Mouse (Mus musculus) neural tube, embryonic 11.5 days (tissue): ENCODE results near the gene Mark3. TPM values are rescaled to one million over a fixed set of nuclear protein-coding genes. Genes with fewer than 3 reads are reported as not detected.
A peak's percentile ranks its signal among the peaks of the same experiment; 100 is the strongest.

Experiments
- ATAC-seq: fragments of 200-750 bp; cut with Nextera tagmentation; 2 replicates; pipeline ENCODE4 v1.8.0; 2017; ENCODE audit warnings: moderate number of reproducible peaks, mild to moderate bottlenecking, moderate TSS enrichment, moderate library complexity; ENCODE audit not compliant: insufficient read depth, low FRiP score, low TSS enrichment
- DNase-seq: peaks from one replicate; pipeline ENCODE4 v3.0.0-alpha.2; 2015; ENCODE audit warnings: low spot score
- H3K27ac ChIP-seq: fragments of 300-500 bp; sonication (generic); 2 replicates; pipeline ENCODE4 v1.5.1; 2014; ENCODE audit warnings: low read depth, mild to moderate bottlenecking, low read length
- H3K27me3 ChIP-seq: fragments of 300-500 bp; sonication (generic); 2 replicates; pipeline ENCODE4 v1.6.1; 2014; ENCODE audit warnings: mild to moderate bottlenecking, low read length, mixed read lengths; ENCODE audit not compliant: control insufficient read depth, insufficient read depth
- H3K36me3 ChIP-seq: fragments of 300-500 bp; sonication (generic); 2 replicates; pipeline ENCODE4 v1.6.1; 2014; ENCODE audit warnings: mild to moderate bottlenecking, low read length, moderate library complexity, mixed read lengths; ENCODE audit not compliant: control insufficient read depth, insufficient read depth
- H3K4me1 ChIP-seq: fragments of 300-500 bp; sonication (generic); 2 replicates; pipeline ENCODE4 v1.6.1; 2014; ENCODE audit warnings: low read length, mixed read lengths; ENCODE audit not compliant: control insufficient read depth, insufficient read depth
- H3K4me2 ChIP-seq: fragments of 300-500 bp; sonication (generic); 2 replicates; pipeline ENCODE4 v1.6.1; 2014; ENCODE audit warnings: low read depth, mild to moderate bottlenecking, moderate library complexity
- H3K4me3 ChIP-seq: fragments of 300-500 bp; sonication (generic); 2 replicates; pipeline ENCODE4 v1.5.1; 2014; ENCODE audit warnings: low read depth, low read length
- H3K9ac ChIP-seq: fragments of 300-500 bp; sonication (generic); 2 replicates; pipeline ENCODE4 v1.6.1; 2014; ENCODE audit warnings: mild to moderate bottlenecking, low read length
- H3K9me3 ChIP-seq: fragments of 300-500 bp; sonication (generic); 2 replicates; pipeline ENCODE4 v1.6.1; 2016; ENCODE audit warnings: low read length; ENCODE audit not compliant: control insufficient read depth
- WGBS: fragments of 180-500 bp; shearing (Covaris S2); extraction: QIAGEN DNeasy Blood & Tissue Kit; methylation state at CpG from one replicate; pipeline ENCODE4 v1.1.7; 2014; 5-methylcytosine and 5-hydroxymethylcytosine counted together
- polyA plus RNA-seq: library from polyadenylated mRNA; unstranded; fragments of >200 nt; fragmentation: Nextera tagmentation; extraction: Ambion mirVana; gene quantifications from 2 replicates; pipeline ENCODE4 v1.2.1, GENCODE M21; 2014

Gene Mark3
- polyA plus RNA-seq, 1 experiment from 2014 or later = 73.1 TPM

DNA sequence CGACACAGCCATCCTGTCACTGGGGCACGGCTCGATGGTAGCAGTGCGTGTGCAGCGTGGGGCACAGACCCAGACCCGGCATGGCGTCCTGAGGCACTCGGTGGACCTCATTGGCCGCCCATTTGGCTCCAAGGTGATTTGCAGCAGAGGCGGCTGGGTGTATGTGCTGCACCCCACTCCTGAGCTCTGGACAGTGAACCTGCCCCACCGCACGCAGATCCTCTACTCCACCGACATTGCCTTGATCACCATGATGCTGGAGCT lies 104.3 kb downstream of the Mark3 start:
- Histone ChIP-seq H3K9ac (peak overlapping the region; percentile 78), H3K36me3 (peaks cover 3% of the 10 kb centered on the region), H3K4me2 (peak overlapping the region; percentile 93), H3K27me3 (peaks cover 4% of the 10 kb centered on the region), H3K27ac (no peak overlapping the region), H3K9me3 (no peaks in the 10 kb centered on the region), H3K4me1 (peaks cover 16% of the 10 kb centered on the region), H3K4me3 (peak overlapping the region; percentile 93)
- 11% methylated on average over 13 of the region's 13 CpGs for WGBS
- DNase-seq (no peak), ATAC-seq (0 out of 2 replicates have a peak, but pooled peaks have one; percentile 8)

DNA sequence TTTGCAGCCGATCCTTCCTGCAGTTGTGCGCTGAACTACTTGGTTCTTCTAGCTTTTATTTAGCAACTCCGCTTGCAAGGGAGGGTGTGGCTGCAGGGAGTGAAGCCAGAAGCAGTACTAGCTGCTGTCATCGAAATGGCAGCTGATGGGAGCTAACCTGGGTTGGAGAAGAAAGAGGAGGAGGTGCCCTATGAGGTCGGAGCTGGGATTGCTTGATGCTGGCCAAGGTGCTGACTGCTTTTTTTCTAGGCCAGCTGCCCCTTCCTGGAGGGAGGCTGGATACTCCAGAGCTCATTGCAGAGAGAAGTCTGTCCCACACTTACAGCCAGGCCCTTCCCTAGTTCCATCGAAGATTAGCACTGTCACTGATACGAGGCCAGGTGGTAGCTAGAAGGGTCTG lies 104.7 kb downstream of the Mark3 start:
- Histone ChIP-seq H3K27me3 (peaks cover 2% of the 10 kb centered on the region), H3K4me3 (peak overlapping the region; percentile 93), H3K4me2 (peak overlapping the region; percentile 93), H3K9me3 (no peaks in the 10 kb centered on the region), H3K36me3 (peaks cover 3% of the 10 kb centered on the region), H3K27ac (no peak overlapping the region), H3K4me1 (peaks cover 16% of the 10 kb centered on the region), H3K9ac (peak overlapping the region; percentile 78)
- DNase-seq = no peak
- no peak for ATAC-seq
- 59% methylated on average over 7 of the region's 7 CpGs for WGBS

DNA sequence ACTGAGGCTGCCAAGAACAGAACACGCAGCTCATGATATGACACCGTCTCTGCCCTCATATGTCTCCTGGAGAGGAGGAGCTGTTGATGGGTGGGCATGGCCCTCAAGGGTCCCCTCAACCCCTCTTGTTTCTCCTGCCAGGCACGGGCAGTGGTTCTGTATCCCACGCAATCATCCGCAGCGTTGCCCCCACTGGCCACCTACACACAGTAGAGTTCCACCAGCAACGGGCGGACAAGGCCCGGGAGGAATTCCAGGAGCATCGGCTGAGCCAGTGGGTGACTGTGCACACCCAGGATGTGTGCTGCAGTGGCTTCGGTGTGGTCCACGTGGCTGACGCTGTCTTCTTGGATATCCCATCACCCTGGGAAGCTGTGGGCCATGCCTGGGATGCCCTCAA lies 106.3 kb downstream of the Mark3 start:
- peaks cover 16% of the 10 kb centered on the region for H3K4me1 ChIP-seq
- no peaks in the 10 kb centered on the region for H3K27me3 ChIP-seq
- H3K9me3 ChIP-seq = no peaks in the 10 kb centered on the region
- no peak overlapping the region for H3K4me3 ChIP-seq
- peaks cover 3% of the 10 kb centered on the region for H3K36me3 ChIP-seq
- H3K9ac ChIP-seq = no peak overlapping the region
- H3K4me2 ChIP-seq = no peak overlapping the region
- WGBS = 95% methylated on average over 13 of the region's 13 CpGs
- no peak for ATAC-seq
- no peak overlapping the region for H3K27ac ChIP-seq
- DNase-seq = no peak

DNA sequence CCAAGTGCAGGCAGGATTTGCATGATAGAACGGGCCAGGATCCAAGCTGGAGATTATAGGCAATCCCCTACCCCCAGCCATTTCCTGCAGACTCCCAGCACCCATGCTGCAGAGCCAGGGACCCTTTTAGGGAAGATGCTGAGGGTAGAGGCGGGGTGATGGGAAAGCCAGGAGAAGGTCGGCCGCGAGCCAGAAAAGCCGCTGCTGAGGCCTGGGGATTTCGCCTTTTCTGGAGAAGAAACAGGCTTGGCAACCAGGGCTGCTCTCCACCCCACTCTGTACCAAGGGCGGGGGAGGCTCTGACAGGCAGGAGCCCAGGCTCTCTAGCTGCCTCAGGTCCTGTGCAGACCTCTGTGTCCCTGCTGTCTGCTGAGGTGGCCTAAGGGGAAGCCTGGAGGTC lies 107.0 kb downstream of the Mark3 start:
- 95% methylated on average over 8 of the region's 8 CpGs for WGBS
- Histone ChIP-seq H3K9ac (no peak overlapping the region), H3K4me1 (peaks cover 16% of the 10 kb centered on the region), H3K9me3 (no peaks in the 10 kb centered on the region), H3K4me2 (no peak overlapping the region), H3K4me3 (no peak overlapping the region), H3K27me3 (no peaks in the 10 kb centered on the region), H3K27ac (no peak overlapping the region), H3K36me3 (peaks cover 3% of the 10 kb centered on the region)
- no peak for ATAC-seq
- no peak for DNase-seq

DNA sequence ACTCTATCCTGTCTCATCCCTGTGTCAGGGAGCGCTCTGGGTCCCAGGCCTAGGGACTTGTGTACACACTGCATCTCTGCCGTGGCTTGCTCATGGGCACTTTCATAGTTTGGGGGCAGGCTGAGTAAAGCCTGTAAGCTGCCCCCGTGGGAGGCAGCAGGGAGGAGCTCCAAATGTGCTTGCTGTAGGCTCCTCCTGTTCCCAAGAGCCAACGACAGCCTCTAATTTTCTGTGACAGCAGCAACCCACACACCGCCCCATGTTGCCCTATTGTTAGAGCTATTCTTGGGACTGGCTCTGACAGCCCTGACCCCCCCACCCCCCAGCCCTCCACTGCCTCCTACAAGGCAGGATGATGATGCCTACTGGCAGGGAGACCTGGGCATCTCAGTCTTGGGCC lies 107.7 kb downstream of the Mark3 start:
- Histone ChIP-seq H3K4me3 (no peak overlapping the region), H3K27ac (no peak overlapping the region), H3K4me1 (peaks cover 18% of the 10 kb centered on the region), H3K27me3 (no peaks in the 10 kb centered on the region), H3K9ac (no peak overlapping the region), H3K4me2 (no peak overlapping the region), H3K36me3 (peaks cover 3% of the 10 kb centered on the region), H3K9me3 (no peaks in the 10 kb centered on the region)
- DNase-seq = no peak
- 87% methylated on average over 5 of the region's 5 CpGs for WGBS
- ATAC-seq = no peak

DNA sequence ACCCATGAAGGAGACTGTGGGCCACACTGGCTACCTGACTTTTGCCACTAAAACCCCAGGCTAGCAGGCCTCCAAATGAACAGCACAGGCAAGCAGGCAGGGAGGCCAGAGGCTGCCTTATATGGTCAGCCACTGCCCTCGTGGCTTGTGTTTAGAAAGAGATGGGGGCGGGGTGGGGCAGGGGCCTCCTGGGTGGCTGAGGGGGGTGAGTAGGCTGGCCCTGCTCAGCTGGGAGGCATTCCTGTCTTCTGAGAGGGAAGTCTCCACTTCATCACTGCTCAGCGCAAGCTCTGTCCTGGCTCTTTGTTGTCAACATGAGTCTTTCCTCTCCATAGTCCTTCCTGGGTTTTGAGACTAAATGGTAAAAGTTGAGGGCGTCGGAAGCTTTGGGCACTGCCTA lies 108.5 kb downstream of the Mark3 start:
- H3K4me2 ChIP-seq = no peak overlapping the region
- H3K4me1 ChIP-seq = peaks cover 17% of the 10 kb centered on the region
- no peak overlapping the region for H3K4me3 ChIP-seq
- no peaks in the 10 kb centered on the region for H3K9me3 ChIP-seq
- no peaks in the 10 kb centered on the region for H3K27me3 ChIP-seq
- H3K36me3 ChIP-seq = peaks cover 3% of the 10 kb centered on the region
- WGBS = 79% methylated on average over 3 of the region's 5 CpGs
- DNase-seq (no peak), ATAC-seq (no peak)
- no peak overlapping the region for H3K27ac ChIP-seq
- H3K9ac ChIP-seq = no peak overlapping the region

DNA sequence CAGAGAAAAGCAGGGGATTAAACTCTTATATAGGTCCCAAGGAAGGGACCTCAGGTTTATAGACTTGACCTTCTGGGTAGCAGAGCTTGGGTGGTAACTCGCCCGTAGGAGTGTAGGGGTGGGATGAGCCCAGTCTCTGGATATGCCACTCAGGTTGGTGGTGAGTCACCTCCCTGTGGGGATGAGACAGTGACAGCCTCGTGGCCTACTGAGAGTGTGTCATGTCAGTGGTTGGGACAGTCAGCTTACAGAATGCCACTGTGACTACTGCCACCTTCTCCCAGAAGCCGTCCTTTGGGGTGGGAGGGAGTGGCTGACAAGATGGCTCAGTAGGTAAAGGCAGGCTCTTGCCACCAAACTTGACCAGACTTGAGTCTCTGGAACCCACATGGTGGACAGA lies 112.1 kb downstream of the Mark3 start:
- no peak overlapping the region for H3K4me3 ChIP-seq
- DNase-seq = no peak
- no peaks in the 10 kb centered on the region for H3K27me3 ChIP-seq
- H3K4me1 ChIP-seq = peaks cover 19% of the 10 kb centered on the region
- no peaks in the 10 kb centered on the region for H3K9me3 ChIP-seq
- H3K36me3 ChIP-seq = peaks cover 3% of the 10 kb centered on the region
- no peak for ATAC-seq
- no peak overlapping the region for H3K27ac ChIP-seq
- 85% methylated on average over 4 of the region's 4 CpGs for WGBS
- no peak overlapping the region for H3K4me2 ChIP-seq
- H3K9ac ChIP-seq = no peak overlapping the region

DNA sequence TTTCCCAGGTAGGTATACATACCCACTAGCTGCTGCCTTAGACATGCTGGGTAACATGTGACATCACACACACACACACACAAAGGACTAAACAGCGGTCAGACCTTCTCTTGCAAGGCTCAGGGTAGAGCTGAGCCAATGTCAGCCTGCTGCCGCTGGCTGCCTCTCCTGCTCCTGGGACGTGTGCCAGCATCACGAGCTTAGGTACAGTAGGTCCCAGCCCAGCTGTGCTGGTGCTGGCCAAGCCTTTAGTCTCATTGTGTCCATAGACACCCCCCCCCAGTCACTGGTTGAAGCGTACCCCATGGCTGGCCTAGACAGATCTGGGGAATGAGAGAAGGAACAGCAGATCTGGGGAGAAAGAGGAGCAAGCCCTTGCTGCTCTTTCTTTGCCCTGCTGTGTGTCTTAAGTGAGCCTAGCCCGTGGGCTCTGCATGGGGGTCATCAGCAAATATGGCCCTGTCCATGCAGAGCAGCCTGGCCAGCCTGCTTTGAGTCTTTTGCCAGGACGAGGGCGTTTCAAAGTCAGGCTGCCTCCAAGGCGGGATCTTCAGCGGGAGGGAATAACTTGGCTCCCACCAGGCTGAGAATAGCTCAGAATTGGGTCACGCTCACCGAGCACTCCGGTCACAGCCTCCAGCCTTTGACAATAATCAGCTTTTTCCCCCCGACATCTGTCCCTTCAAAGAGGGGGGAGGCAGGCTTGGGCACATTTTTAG lies 113.2 kb downstream of the Mark3 start:
- ATAC-seq = no peak
- Histone ChIP-seq H3K4me2 (no peak overlapping the region), H3K4me3 (no peak overlapping the region), H3K27ac (peak overlapping the region; percentile 30; the same call in 1 of the 2 replicates), H3K4me1 (peaks cover 29% of the 10 kb centered on the region), H3K9ac (peak overlapping the region; percentile 44), H3K27me3 (no peaks in the 10 kb centered on the region), H3K9me3 (no peaks in the 10 kb centered on the region), H3K36me3 (peaks cover 2% of the 10 kb centered on the region)
- 35% methylated on average over 14 of the region's 14 CpGs for WGBS
- no peak for DNase-seq

DNA sequence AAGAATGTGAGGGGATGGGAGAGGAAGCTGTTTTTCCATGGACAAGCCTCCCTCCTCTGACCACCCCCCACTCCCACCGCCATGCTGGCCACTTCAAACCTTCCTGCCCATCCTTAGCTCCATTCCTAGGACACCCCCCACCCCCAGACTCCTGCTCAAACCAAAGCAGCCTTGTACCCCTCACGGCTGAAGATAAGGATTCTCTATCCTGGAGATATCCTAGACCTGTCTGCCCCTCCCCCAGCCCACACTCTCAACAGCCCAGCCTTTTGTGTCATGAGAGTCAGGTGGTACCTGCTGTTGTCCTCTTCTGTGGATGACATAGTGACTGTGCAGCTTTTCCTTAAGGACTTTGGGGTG lies 113.7 kb downstream of the Mark3 start:
- Histone ChIP-seq H3K4me1 (peaks cover 35% of the 10 kb centered on the region), H3K4me2 (no peak overlapping the region), H3K9ac (no peak overlapping the region)

More for the DNA sequence above, 113.7 kb downstream of the Mark3 start:
- ATAC-seq = no peak
- DNase-seq = no peak
- Histone ChIP-seq H3K36me3 (no peaks in the 10 kb centered on the region), H3K9me3 (no peaks in the 10 kb centered on the region), H3K27me3 (no peaks in the 10 kb centered on the region), H3K27ac (peak overlapping the region; percentile 30; the same call in 1 of the 2 replicates), H3K4me3 (no peak overlapping the region)
- 41% methylated on average over 2 of the region's 2 CpGs for WGBS
